Mouse (Mus musculus): Measurements from ENCODE around the gene Hcn2. TPM values are rescaled to one million over a fixed set of nuclear protein-coding genes. Genes with fewer than 3 reads are reported as not detected.

The Hcn2 gene
- polyA plus RNA-seq, 1 experiment from 2014 or later = 1.2 TPM

DNA sequence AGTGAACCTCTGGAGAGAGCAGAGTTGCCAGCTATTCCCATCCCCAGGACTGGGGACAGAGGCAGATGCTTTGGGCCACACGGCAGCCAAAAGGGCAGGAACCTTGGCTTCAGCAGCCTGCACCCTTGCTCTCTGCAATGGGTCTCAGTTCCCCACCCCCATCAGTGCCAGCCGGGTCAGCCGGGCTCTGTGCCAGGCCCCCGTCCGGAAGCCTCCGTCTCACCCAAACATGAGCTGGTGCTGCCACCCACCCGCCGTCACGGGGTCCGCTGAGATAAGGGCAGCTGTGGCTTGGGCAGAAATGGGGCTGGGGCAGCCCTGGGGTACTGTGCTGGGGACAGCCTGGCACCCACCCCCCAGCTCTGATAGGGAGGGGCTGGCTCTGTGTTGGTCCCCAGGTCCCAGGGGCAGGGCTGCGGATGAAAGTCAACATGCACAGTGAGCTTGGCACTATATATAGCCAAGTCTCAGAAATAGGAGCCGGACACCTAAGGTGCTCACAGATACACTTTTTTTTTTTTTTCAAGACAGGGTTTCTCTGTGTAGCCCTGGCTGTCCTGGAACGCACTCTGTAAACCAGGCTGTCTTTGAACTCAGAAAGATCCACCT lies 13.0 kb downstream of the Hcn2 start:
- Histone ChIP-seq H3K27ac (ENCODE audit: low read depth, low read length) (no peak overlapping the region), H3K9ac (ENCODE audit: low read depth, low read length) (no peak overlapping the region), H3K27me3 (replicated peaks; ENCODE audit: control insufficient read depth, insufficient read depth, low read length) (no peaks in the 10 kb centered on the region), H3K4me3 (ENCODE audit: low read length) (no peak overlapping the region), H3K4me2 (ENCODE audit: low read length) (no peak overlapping the region), H3K4me1 (ENCODE audit: control insufficient read depth, insufficient read depth, low read depth, low read length) (no peaks in the 10 kb centered on the region; the same call in 1 of the 2 replicates), H3K36me3 (ENCODE audit: control insufficient read depth, insufficient read depth, low read length) (peaks cover 19% of the 10 kb centered on the region), H3K9me3 (ENCODE audit: control insufficient read depth, low read length) (no peaks in the 10 kb centered on the region)
- WGBS = 70% methylated on average over 13 of the region's 13 CpGs
- no peak for ATAC-seq

DNA sequence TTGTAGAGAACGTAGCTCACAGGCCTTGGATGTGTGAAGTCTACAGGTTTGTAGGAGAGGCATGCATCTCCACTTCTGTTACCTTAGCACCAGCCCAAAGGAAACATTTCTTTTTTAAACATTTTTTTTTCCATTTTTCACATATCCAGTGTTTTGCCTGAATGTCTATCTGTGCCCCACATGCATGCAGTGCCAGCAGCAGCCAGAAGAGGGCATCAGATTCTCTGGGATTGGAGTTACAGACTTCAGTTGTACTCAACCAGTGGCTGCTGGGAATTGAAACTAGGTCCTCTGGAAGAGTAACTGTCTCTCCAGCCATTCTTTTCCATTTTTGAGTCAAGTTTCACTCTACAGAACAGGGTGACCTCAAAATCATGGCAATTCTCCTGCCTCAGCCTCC lies 16.1 kb downstream of the Hcn2 start:
- peaks cover 48% of the 10 kb centered on the region for H3K36me3 ChIP-seq (ENCODE audit: control insufficient read depth, insufficient read depth, low read length)
- no peak for ATAC-seq
- WGBS = 100% methylated on average over 1 of the region's 1 CpGs

GRCm38 (mm10) chr10:79733847-79734246 lies 17.4 kb downstream of the Hcn2 start:
- H3K4me3 ChIP-seq (ENCODE audit: low read length) = no peak overlapping the region
- no peak overlapping the region for H3K9ac ChIP-seq (ENCODE audit: low read depth, low read length)
- peaks cover 61% of the 10 kb centered on the region for H3K36me3 ChIP-seq (ENCODE audit: control insufficient read depth, insufficient read depth, low read length)
- H3K4me1 ChIP-seq (ENCODE audit: control insufficient read depth, insufficient read depth, low read depth, low read length) = no peaks in the 10 kb centered on the region; the same call in 1 of the 2 replicates
- H3K27ac ChIP-seq (ENCODE audit: low read depth, low read length) = no peak overlapping the region
- WGBS = 95% methylated on average over 15 of the region's 15 CpGs
- H3K9me3 ChIP-seq (ENCODE audit: control insufficient read depth, low read length) = peaks cover 22% of the 10 kb centered on the region
- ATAC-seq = no peak
- no peak overlapping the region for H3K4me2 ChIP-seq (ENCODE audit: low read length)
- peaks cover 2% of the 10 kb centered on the region; the same call in 1 of the 2 replicates for H3K27me3 ChIP-seq (replicated peaks; ENCODE audit: control insufficient read depth, insufficient read depth, low read length)

More for the DNA sequence above, 16.1 kb downstream of the Hcn2 start:
- Histone ChIP-seq H3K9ac (ENCODE audit: low read depth, low read length) (no peak overlapping the region), H3K27ac (ENCODE audit: low read depth, low read length) (no peak overlapping the region), H3K4me3 (ENCODE audit: low read length) (no peak overlapping the region), H3K4me1 (ENCODE audit: control insufficient read depth, insufficient read depth, low read depth, low read length) (no peaks in the 10 kb centered on the region; the same call in 1 of the 2 replicates), H3K27me3 (replicated peaks; ENCODE audit: control insufficient read depth, insufficient read depth, low read length) (peaks cover 2% of the 10 kb centered on the region; the same call in 1 of the 2 replicates), H3K4me2 (ENCODE audit: low read length) (no peak overlapping the region), H3K9me3 (ENCODE audit: control insufficient read depth, low read length) (peaks cover 8% of the 10 kb centered on the region; the same call in 1 of the 2 replicates)

DNA sequence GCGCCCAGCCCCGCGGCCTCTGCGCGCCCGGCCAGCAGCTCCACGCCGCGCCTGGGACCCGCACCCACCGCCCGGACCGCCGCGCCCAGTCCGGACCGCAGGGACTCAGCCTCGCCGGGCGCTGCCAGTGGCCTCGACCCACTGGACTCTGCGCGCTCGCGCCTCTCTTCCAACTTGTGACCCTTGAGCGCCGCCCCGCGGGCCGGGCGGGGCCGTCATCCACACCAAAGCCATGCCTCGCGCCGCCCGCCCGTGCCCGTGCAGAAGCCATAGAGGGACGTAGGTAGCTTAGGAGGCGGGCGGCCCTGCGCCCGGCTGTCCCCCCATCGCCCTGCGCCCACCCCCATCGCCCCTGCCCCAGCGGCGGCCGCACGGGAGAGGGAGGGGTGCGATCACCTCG lies 18.9 kb downstream of the Hcn2 start:
- Histone ChIP-seq H3K27me3 (replicated peaks; ENCODE audit: control insufficient read depth, insufficient read depth, low read length) (peaks cover 2% of the 10 kb centered on the region; the same call in 1 of the 2 replicates), H3K4me2 (ENCODE audit: low read length) (no peak overlapping the region; the same call in 1 of the 2 replicates), H3K9me3 (ENCODE audit: control insufficient read depth, low read length) (peaks cover 37% of the 10 kb centered on the region), H3K36me3 (ENCODE audit: control insufficient read depth, insufficient read depth, low read length) (peaks cover 76% of the 10 kb centered on the region), H3K27ac (ENCODE audit: low read depth, low read length) (no peak overlapping the region), H3K9ac (ENCODE audit: low read depth, low read length) (no peak overlapping the region), H3K4me1 (ENCODE audit: control insufficient read depth, insufficient read depth, low read depth, low read length) (no peaks in the 10 kb centered on the region), H3K4me3 (ENCODE audit: low read length) (no peak overlapping the region)
- no peak for ATAC-seq
- WGBS = 37% methylated on average over 43 of the region's 52 CpGs

GRCm38 (mm10) chr10:79736706-79737105 lies 20.3 kb downstream of the Hcn2 start:
- no peak for ATAC-seq
- no peaks in the 10 kb centered on the region for H3K4me1 ChIP-seq (ENCODE audit: control insufficient read depth, insufficient read depth, low read depth, low read length)
- H3K27me3 ChIP-seq (replicated peaks; ENCODE audit: control insufficient read depth, insufficient read depth, low read length) = peaks cover 2% of the 10 kb centered on the region; the same call in 1 of the 2 replicates
- H3K4me2 ChIP-seq (ENCODE audit: low read length) = no peak overlapping the region
- no peak overlapping the region for H3K9ac ChIP-seq (ENCODE audit: low read depth, low read length)
- H3K36me3 ChIP-seq (ENCODE audit: control insufficient read depth, insufficient read depth, low read length) = peaks cover 82% of the 10 kb centered on the region
- H3K27ac ChIP-seq (ENCODE audit: low read depth, low read length) = no peak overlapping the region
- peaks cover 44% of the 10 kb centered on the region for H3K9me3 ChIP-seq (ENCODE audit: control insufficient read depth, low read length)
- no peak overlapping the region for H3K4me3 ChIP-seq (ENCODE audit: low read length)
- WGBS = 85% methylated on average over 12 of the region's 14 CpGs

GRCm38 (mm10) chr10:79738259-79738658 lies 21.8 kb downstream of the Hcn2 start:
- no peak for ATAC-seq
- Histone ChIP-seq H3K4me2 (ENCODE audit: low read length) (no peak overlapping the region), H3K4me3 (ENCODE audit: low read length) (no peak overlapping the region), H3K4me1 (ENCODE audit: control insufficient read depth, insufficient read depth, low read depth, low read length) (no peaks in the 10 kb centered on the region), H3K9me3 (ENCODE audit: control insufficient read depth, low read length) (peaks cover 44% of the 10 kb centered on the region), H3K9ac (ENCODE audit: low read depth, low read length) (no peak overlapping the region), H3K27ac (ENCODE audit: low read depth, low read length) (no peak overlapping the region), H3K27me3 (replicated peaks; ENCODE audit: control insufficient read depth, insufficient read depth, low read length) (peaks cover 2% of the 10 kb centered on the region; the same call in 1 of the 2 replicates), H3K36me3 (ENCODE audit: control insufficient read depth, insufficient read depth, low read length) (peaks cover 93% of the 10 kb centered on the region)
- WGBS = 86% methylated on average over 10 of the region's 10 CpGs

DNA sequence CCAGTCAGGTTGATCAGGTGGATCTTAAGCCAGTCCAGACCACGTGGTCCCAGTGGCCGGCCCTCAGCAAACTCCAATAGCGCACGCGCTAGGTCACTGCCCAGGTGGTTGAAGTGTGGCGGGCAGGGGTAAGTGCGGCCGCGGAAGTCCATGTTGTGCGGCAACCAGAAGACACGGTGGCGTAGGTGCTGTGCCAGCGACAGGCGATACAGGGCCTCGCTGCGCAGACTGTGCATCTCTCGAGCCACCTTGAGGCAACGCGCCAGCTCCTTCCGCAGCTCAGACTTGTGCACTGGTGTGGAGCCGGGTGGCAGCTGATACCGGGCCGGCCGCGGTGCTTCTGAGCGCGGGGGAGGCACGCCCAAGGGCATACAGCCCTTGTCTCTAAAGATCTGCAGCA lies 22.8 kb downstream of the Hcn2 start:
- Histone ChIP-seq H3K9ac (ENCODE audit: low read depth, low read length) (no peak overlapping the region), H3K27me3 (replicated peaks; ENCODE audit: control insufficient read depth, insufficient read depth, low read length) (peaks cover 2% of the 10 kb centered on the region; the same call in 1 of the 2 replicates), H3K4me1 (ENCODE audit: control insufficient read depth, insufficient read depth, low read depth, low read length) (no peaks in the 10 kb centered on the region), H3K36me3 (ENCODE audit: control insufficient read depth, insufficient read depth, low read length) (peaks cover 91% of the 10 kb centered on the region), H3K9me3 (ENCODE audit: control insufficient read depth, low read length) (peaks cover 44% of the 10 kb centered on the region), H3K4me3 (ENCODE audit: low read length) (no peak overlapping the region), H3K4me2 (ENCODE audit: low read length) (no peak overlapping the region), H3K27ac (ENCODE audit: low read depth, low read length) (no peak overlapping the region)
- no peak for ATAC-seq
- 97% methylated on average over 28 of the region's 28 CpGs for WGBS

DNA sequence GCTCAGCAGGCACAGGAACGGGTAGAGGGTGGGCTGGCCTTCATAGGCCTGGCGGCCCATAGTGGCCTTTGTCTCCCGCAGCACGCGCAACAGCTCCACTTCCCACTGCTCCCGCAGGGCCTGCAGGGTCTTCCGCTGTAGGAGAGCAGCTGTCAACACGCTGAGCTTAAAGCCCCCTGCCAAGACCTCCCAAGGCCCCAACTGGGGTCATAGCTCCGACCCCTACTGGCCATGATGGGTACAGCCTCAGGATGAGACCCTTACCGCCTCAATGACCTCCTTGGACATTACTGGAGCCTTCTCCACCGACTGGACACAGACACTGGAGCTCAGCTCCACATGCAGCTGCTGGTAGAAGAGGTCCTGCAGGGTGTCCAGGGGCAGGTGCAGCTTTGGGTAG lies 24.4 kb downstream of the Hcn2 start:
- 50% methylated on average over 11 of the region's 11 CpGs for WGBS
- Histone ChIP-seq H3K27me3 (replicated peaks; ENCODE audit: control insufficient read depth, insufficient read depth, low read length) (peaks cover 2% of the 10 kb centered on the region; the same call in 1 of the 2 replicates), H3K9ac (ENCODE audit: low read depth, low read length) (no peak overlapping the region), H3K4me1 (ENCODE audit: control insufficient read depth, insufficient read depth, low read depth, low read length) (peaks cover 5% of the 10 kb centered on the region), H3K36me3 (ENCODE audit: control insufficient read depth, insufficient read depth, low read length) (peaks cover 75% of the 10 kb centered on the region), H3K9me3 (ENCODE audit: control insufficient read depth, low read length) (peaks cover 40% of the 10 kb centered on the region), H3K27ac (ENCODE audit: low read depth, low read length) (no peak overlapping the region), H3K4me3 (ENCODE audit: low read length) (no peak overlapping the region), H3K4me2 (ENCODE audit: low read length) (no peak overlapping the region)
- no peak for ATAC-seq

- H3K36me3 ChIP-seq (ENCODE audit: control insufficient read depth, insufficient read depth, low read length) = peaks cover 53% of the 10 kb centered on the region
- no peak overlapping the region for H3K27ac ChIP-seq (ENCODE audit: low read depth, low read length)
- no peak overlapping the region for H3K9ac ChIP-seq (ENCODE audit: low read depth, low read length)
- no peaks in the 10 kb centered on the region for H3K27me3 ChIP-seq (replicated peaks; ENCODE audit: control insufficient read depth, insufficient read depth, low read length)
- H3K4me3 ChIP-seq (ENCODE audit: low read length) = no peak overlapping the region
- H3K4me2 ChIP-seq (ENCODE audit: low read length) = no peak overlapping the region
- 87% methylated on average over 11 of the region's 11 CpGs for WGBS
- H3K4me1 ChIP-seq (ENCODE audit: control insufficient read depth, insufficient read depth, low read depth, low read length) = peaks cover 9% of the 10 kb centered on the region
- no peak for ATAC-seq
- peaks cover 29% of the 10 kb centered on the region for H3K9me3 ChIP-seq (ENCODE audit: control insufficient read depth, low read length)
Observed at GRCm38 (mm10) chr10:79743161-79743560, 26.7 kb downstream of the Hcn2 start.
